Mouse (Mus musculus) left cerebral cortex, postnatal 36 days (tissue): ENCODE data around the gene Zbtb43. TPM values are rescaled to one million over a fixed set of nuclear protein-coding genes. Genes with fewer than 3 reads are reported as not detected.

Source experiments
- DNase-seq, 2 experiments: peaks; one replicate each; pipeline ENCODE4 v3.0.0; 2021 to 2022; ENCODE audit warnings: low spot score in 2 of 2, mixed read lengths in 1 of 2
- intact Hi-C: fragments of 180-260 bp; cut with DNase I; formaldehyde crosslinking; loops from one replicate; pipeline ENCODE4 v1.15.1; 2025
- total RNA-seq, 2 experiments: library from RNA; stranded (reverse); gene quantifications; 2 replicates each; pipeline ENCODE4 v1.2.3; 2021

Zbtb43 gene
- total RNA-seq, 2 experiments from 2014 or later, result 26.7 to 28.3 TPM

GRCm38 (mm10) chr2:33456242-33456641, 12.1 kb downstream of the Zbtb43 start:
- intact Hi-C loops, result no loop called here
- DNase-seq, result no peak

GRCm38 (mm10) chr2:33455350-33455749, 13.0 kb downstream of the Zbtb43 start:
- intact Hi-C loops, result no loop called here
- DNase-seq, result no peak

- no peak for DNase-seq
- intact Hi-C loops, result no loop called here
Observed at GRCm38 (mm10) chr2:33454816-33455215, 13.5 kb downstream of the Zbtb43 start.

- intact Hi-C loops, result no loop called here
- no peak for DNase-seq
Observed at GRCm38 (mm10) chr2:33453476-33453875, 14.9 kb downstream of the Zbtb43 start.

GRCm38 (mm10) chr2:33452721-33453120, 15.6 kb downstream of the Zbtb43 start:
- intact Hi-C loops, result no loop called here
- DNase-seq, result no peak

DNA sequence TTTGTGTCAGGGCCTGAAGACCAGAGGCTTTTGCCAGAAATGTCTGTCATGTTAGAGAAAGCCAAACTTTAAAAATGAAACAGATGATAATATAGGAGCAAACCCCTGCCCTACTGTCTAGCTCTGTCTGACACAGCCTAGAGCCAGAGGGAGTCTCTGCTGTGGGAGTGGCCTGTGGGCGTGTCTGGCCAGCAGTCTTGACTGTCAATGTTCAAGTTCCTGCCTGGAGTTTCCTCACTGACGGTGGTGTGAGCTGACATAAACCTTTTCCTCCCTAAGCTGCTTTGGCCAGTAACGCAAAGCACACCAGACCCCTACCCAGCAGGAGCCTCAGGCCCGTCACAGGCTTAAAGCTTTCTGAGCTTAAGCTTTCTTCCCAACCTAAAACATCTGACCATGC, 16.2 kb downstream of the Zbtb43 start:
- intact Hi-C loops, result no loop called here

GRCm38 (mm10) chr2:33451038-33451978, 17.1 kb downstream of the Zbtb43 start:
- no peak for DNase-seq
- intact Hi-C loops, result no loop called here

More for the DNA sequence above, 16.2 kb downstream of the Zbtb43 start:
- no peak for DNase-seq

GRCm38 (mm10) chr2:33449119-33449873, 19.1 kb downstream of the Zbtb43 start:
- DNase-seq, result peak in 1 of 2 experiments; percentile 69
- intact Hi-C loops, result no loop called here

- intact Hi-C loops, result no loop called here
- DNase-seq, result no peak
Observed at GRCm38 (mm10) chr2:33446796-33447195, 21.6 kb downstream of the Zbtb43 start.

- no peak for DNase-seq
- intact Hi-C loops, result no loop called here
Observed at GRCm38 (mm10) chr2:33445741-33446140, 22.6 kb downstream of the Zbtb43 start.

GRCm38 (mm10) chr2:33444862-33445261, 23.5 kb downstream of the Zbtb43 start:
- intact Hi-C loops, result no loop called here
- no peak for DNase-seq

DNA sequence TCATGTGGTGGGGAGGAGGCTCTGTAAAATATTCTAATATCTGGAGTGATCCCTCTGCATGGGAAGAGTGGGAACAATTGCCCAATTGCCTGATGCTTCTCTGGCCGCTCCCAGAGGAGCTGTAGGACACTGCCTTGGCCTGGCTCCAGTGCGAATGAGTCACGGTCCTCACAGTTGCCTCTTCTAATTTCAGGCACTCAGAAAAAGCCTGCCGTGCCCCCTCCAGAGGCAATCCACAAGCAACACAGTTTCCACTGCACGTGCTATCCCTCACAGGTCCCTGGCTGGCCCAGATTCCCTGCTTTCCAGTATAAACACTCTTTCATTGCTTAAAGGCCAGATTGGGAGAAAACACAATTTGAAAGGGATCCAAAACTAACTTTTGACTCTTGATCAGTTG, 24.0 kb downstream of the Zbtb43 start:
- DNase-seq, result peak; percentile 84 to 86
- intact Hi-C loops, result no loop called here

GRCm38 (mm10) chr2:33442701-33443100, 25.7 kb downstream of the Zbtb43 start:
- intact Hi-C loops, result no loop called here
- DNase-seq, result no peak

GRCm38 (mm10) chr2:33440893-33441292, 27.5 kb downstream of the Zbtb43 start:
- intact Hi-C loops, result no loop called here
- DNase-seq, result peak in 1 of 2 experiments; percentile 58

- DNase-seq, result no peak
- intact Hi-C loops, result no loop called here
Observed at GRCm38 (mm10) chr2:33439980-33440670, 28.2 kb downstream of the Zbtb43 start.

DNA sequence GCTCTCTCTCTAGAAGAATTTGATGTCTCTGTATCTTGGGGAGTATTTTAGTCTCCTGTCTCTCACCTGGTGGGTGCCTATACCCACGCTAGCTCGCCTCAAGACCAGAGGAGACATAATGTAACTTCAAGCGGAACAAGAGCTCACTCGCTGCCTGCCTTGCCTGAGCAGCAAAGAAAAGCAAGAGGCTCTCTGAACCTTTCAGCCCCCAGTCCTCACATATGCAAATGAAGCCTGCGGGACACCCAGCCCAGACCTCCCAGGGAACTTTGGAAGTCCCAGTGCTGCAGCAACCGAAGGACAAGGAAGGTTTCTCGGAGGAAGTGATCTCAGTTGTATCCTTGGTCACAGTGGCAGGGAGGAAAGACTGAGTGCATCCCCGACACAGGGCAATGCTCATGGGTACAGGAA, 28.9 kb downstream of the Zbtb43 start:
- intact Hi-C loops, result no loop called here
- DNase-seq, result peak in 1 of 2 experiments; percentile 63

DNA sequence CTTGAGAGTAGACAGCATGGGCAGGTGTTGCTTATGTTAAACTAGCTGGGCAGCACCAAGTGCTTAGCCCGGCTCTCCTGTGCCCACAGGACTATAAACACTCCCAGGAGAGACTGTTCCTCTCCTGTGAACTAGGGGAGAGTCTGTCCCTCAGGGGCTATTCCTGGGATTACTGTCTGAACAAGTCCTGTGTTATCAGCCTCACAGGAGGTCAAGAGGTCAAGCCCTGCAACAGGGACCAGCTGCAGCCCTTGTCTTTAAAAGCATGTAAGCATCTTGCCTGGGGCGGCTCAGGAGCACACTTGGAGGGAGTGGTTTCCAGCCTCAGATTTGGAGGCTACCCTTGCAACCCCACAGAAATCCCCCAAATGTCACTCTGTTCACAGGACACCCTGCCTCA, 30.0 kb downstream of the Zbtb43 start:
- DNase-seq, result no peak
- intact Hi-C loops, result no loop called here

DNA sequence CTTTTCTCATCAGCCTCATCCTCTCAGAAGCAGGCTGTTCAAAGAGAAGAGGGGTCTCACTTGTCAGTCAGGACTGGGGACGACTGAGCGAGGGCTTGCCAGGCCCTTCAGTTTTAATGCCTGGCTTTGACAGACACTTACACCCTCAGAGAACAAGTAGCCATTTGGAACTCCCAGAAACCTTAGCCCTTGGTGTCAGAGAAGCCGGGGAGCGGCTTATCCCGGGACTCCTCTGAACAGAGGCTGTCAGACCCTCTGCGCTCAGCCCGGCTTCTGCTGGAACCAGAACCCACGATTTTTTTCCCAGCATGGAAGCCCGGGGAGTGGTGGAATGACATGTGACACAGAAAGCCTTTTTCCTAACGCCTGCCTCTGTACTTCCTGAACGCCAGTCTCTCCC, 31.2 kb downstream of the Zbtb43 start:
- no peak for DNase-seq
- intact Hi-C loops, result no loop called here

GRCm38 (mm10) chr2:33436035-33436580, 32.3 kb downstream of the Zbtb43 start:
- intact Hi-C loops, result no loop called here
- no peak for DNase-seq
